Mouse (Mus musculus) stomach, postnatal 0 days (tissue): ENCODE measurements around the gene Dnajc16.

Experiments
- CTCF ChIP-seq: IDR thresholded peaks from 2 replicates; pipeline ENCODE4 v1.5.1; 2016; ENCODE audit warnings: antibody characterized with exemption, low read depth, mild to moderate bottlenecking, moderate library complexity
- EP300 ChIP-seq: optimal IDR thresholded peaks from 2 replicates; pipeline ENCODE3; 2016; ENCODE audit warnings: antibody characterized with exemption

DNA sequence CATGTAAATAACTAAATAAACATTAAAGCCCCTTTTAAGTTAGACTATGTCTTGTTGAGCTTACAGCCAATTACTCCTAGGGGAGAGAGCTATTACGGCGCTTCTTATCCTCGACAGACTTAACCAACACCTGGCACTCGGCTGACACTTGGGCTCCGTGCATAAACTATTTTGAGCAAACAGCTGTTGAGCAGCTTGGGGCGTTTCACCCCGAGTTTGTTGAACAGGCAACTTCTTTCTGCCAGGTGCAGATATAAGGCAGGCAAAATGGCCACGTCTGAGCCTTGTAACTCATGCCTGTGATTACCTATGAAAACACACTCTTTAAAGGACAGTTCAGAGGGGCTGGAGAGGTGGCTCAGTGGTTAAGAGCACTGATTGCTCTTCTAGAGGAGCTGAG, 52.7 kb downstream of the Dnajc16 start:
- TF ChIP-seq CTCF (no peak), EP300 (no peak)
